Mouse (Mus musculus) C2C12 (cell line): ENCODE data around the gene Gm17657.

Experiments used
- CTCF ChIP-seq: IDR thresholded peaks from one replicate; pipeline ENCODE4 v1.5.1; 2011; ENCODE audit not compliant: control insufficient read depth, insufficient read depth, insufficient read length
- FOSL1 ChIP-seq: IDR thresholded peaks from one replicate; pipeline ENCODE4 v1.8.0; 2011; ENCODE audit warnings: mild to moderate bottlenecking, low read length; ENCODE audit not compliant: poor library complexity, insufficient read depth, severe bottlenecking
- MAX ChIP-seq: IDR thresholded peaks from one replicate; pipeline ENCODE4 v1.6.1; 2011; ENCODE audit warnings: mild to moderate bottlenecking, control low read depth
- MYOD1 ChIP-seq: IDR thresholded peaks from one replicate; pipeline ENCODE4 v1.6.1; 2011; ENCODE audit warnings: low read depth; ENCODE audit not compliant: control insufficient read depth, insufficient read length
- USF1 ChIP-seq: IDR thresholded peaks from one replicate; pipeline ENCODE4 v1.6.1; 2011; ENCODE audit warnings: low read depth, mild to moderate bottlenecking, control low read depth, moderate library complexity

GRCm38 (mm10) chr17:29508927-29509608 is 40.4 kb downstream of the Gm17657 start:
- TF ChIP-seq CTCF (no peak), MAX (no peak), USF1 (no peak), MYOD1 (no peak), FOSL1 (no peak)
